Mouse (Mus musculus) cerebellum, adult 11 months (tissue): ENCODE results near the gene Wnt9a.
"Not testable (repeated sequence)": the region's sequence is repeated elsewhere in the genome, so short reads cannot be mapped to it uniquely, and the experiment has no call there.

Experiments
- DNase-seq: peaks from one replicate; pipeline ENCODE4 v3.0.0; 2022

Gene Wnt9a

DNA sequence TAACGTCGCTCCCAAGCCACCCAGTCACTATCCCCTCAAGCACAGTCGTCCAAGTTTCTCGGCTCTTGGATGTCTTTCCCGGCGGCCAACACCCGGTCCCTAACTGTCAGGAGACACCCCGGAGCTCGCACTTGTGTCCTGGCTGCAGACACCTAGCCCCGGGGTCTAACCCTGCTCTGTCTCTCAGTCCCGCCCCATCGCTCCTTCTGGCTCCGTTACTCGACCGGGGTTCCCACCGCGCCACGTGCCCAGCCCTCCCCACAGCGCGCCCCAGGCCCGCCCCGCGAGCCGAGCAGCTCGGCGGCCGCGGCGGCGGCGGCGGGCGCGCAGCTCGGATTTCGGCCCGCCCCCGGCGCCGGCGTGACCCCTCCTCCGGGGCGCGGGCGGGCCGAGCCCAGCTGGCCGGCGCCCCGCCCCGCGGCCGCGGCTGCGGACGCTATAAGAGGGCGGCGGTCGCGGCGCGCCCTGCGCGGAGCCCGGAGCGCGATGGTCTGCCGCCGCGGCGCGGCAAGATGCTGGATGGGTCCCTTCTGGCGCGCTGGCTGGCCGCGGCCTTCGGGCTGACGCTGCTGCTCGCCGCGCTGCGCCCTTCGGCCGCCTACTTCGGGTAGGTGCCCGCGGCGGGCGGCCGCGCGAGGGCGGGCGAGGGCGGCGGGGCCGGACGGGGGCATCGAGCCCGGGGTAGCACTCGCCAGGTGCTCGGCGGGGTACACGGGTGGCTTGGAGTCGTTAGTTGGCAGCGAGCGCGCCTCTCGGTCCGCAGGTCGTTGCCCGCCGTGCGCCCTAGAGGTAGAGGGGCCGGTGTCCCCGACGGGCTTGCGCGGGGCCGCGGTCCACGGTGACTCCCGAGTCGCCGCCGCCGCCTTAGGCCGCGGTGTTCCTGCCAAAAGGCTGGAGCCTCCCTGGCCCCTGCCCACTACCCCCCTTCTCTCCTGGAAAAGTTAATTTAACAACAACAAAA lies at the start of gene Wnt9a:
Gene Wnt9a (plus strand): TSS at position 468 of the 961 bp plus-strand sequence.
- no peak for DNase-seq

DNA sequence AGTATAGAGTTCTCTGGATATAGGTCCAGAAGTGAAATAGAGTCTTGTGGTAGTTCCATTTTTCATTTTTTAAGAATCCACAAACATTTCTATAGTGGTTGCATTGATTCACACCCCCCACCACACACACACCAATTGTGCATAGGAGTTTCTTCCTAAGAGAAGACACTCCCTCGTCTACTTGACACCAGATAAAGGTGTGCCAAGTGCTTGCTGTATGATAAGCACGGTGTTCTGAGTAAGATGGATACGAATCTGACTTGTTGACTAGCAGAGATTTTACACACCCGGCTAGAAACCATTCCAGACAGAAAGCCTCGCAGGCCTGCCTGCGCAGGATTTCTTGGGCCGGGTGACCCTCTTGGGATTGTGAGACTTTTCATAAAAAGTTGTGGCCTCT lies 47.1 kb upstream of the Wnt9a start:
- no peak for DNase-seq

DNA sequence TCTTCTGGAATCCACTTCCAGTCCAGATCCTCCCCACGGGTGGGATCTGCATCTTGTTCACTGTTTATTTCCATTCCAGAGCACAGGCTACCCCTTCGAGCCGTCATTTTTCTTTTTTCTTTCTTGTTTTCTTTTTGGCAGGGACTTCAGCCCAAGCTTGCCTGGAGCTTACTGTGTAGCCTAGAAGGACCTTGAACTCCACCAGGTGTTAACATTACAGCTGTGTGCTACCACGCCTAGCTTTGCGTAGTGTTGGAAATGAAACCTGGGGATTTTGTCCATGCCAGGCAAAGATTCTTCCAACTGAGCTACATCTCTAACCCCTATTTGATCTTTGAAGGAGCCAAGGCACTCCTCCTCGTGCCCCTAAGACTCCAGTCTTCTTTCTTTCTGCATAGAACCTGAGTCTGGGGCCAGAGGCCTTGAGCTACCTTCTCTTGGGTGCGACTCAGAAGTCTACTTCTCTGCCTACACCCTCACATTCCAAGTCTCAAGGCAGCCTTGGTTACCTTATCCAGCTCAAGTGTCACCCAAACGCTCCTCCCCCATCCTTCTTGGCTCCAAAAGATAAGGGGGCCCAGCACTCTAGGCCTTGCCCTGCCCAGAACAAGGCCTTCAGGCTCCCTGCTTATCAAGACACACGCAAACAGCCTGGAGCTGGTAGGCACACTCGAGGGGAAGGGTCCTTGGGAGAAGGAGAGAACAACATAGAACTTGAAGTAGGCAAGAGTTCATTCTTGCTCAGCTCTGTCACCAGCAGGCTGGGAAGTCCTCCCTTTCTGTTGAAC lies 45.8 kb upstream of the Wnt9a start:
- DNase-seq = no peak

DNA sequence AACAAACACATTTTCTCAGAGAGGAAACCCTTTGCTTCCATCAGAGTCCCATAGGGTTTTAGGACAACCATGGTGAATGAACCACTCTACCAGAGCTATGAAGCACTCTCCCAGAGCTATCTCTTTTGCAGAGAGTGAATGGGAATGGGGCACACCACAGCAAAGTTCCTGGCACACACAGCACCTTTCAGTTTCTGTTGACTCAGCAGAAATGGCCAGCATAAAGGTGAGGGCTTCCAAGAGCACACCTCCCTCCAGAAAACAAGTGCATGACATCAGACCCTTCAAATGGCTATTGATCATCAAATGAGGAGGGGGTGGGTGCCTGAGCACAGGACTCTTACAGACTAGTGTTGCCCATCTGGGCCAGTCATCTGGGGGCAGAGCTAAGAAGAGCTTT lies 44.4 kb upstream of the Wnt9a start:
- DNase-seq = no peak

DNA sequence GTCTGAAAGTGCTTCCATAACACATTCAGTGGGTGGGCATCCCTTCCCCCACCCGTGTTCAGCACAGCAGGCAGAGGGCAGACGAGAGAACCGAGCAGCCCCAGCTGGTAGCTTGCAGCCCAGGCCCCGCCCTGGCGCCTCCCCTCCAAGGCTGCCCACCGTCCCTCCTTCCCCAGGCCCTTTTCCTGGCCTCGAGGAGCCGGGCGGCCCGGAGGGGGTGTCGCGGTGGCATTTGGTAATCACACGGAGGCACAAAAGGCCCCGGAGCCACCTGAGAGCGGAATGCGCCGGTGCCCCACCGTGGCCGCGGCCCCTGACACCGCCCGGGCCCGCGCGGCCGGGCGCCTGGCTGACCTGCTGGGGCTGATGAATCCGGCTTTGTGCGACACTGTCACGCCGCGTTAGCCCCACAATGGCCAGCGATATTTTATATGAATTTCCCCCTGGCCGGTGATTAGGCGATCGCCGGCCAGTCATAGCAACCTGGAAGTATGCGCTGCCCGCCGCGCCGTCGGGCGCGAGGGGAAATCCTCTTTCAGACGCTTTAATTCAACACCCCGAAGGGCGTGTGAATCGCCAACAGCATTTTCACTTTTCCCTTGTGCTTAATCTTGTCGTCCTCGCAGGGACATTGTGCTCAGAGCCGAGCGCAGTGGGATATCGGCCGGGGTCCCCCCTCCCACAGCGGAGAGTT lies 42.7 kb upstream of the Wnt9a start:
- no peak for DNase-seq

DNA sequence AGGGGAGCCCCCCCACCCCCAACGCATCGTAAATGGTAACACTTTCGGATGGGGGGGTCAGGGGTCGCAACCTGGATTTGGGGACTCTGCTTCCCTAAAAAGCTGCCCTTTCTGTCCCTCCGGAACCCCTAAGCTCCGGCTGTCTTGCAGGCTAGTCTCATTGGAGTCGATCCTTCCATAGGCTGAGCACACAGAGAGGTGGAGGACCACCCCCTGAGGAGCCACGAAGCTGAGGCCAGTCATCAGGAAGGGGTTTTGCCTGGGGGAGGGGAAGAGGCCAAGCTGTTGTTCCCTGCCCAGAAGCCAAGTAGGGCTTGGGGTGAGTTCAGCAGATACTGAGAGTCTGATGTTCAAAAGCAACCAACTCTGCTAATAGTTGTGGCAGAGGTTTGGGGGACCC lies 42.1 kb upstream of the Wnt9a start:
- DNase-seq = no peak

DNA sequence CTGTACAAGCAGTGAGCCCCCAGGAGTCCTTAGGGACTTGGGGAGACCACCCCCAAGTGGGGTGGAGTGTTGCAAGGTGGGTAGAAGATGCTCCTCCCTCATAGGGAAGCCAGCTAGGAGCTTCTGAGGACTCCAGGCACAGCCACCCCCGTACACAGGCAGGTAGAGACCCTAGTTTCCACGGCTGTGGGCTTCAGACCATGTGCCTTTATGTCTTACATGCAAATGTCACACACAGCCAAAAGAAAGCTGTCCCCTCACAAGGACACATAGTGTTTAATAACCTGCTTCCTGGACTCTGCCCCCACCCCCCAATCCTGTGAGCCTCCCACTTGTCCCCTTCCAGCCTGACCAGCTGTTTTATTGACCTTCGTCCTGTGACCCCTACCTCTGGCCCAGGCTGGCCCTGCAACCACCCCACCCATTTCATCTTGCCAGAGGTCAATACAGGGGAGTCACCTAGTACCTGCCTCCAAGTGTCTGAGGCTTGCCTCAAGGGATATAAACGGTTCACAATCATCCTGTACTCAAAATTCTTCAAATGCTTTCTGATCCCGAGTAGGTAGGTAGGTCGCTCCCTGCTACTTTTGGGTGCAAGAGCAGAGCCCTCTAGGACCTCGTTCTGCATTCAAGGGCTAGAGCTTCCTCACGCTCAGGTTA lies 41.4 kb upstream of the Wnt9a start:
- no peak for DNase-seq

DNA sequence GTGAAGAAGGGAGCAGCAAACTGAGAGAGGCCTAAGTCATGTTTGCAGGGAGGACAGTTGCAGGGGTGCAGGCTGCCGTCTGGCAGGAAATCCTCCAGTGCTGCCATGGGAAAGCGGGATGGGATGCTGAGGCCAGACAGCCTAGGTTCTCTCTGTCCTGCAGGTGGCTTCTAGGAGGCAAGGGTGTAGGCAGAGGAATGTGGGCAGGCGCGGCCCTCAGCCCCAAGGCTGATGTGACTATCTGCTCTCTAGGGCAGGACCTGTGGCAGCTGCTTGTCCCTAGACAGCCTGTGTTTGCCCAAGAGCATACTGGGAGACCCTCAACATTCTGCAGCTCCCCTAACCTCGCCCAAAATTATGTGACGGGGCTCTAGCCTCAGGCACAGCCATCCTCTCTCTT lies 40.0 kb upstream of the Wnt9a start:
- no peak for DNase-seq

DNA sequence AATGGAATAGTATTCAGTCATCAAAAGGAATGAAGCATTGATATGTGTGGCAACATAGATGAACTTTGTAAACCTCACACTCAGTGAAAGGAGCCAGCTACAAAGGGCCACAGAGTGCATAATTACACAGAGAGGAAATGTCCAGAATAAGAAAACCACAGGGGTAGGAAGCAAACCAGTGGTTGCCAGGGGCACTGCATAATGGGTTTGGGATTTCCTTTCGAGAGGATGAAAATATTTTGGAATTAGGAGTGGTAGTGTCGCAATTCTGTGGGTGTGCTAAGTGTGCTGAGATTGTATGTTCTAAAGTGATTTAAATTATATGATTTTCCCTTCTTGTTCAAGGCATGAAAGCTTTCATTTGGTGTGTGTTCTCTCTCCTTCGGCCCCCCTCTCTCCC lies 32.5 kb upstream of the Wnt9a start:
- no peak for DNase-seq

DNA sequence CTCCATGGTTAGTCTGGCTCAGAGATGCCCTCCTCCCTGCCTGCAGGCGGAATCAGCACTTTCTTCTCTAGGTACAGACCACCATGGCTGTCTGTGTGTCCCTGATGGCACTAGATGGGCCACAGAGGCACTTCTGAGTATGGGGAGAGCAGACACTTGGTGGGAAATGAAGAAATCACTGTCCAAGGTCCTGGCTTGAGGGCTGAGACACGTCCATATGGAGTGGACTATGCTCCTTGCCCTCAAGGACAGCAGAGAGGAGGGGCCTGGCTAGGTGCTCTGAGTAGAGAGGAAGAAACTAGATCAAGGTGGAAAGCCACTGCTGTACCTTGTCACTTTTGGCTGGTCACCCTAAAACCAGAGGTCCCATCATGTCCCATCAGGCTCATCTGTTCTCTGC lies 29.9 kb upstream of the Wnt9a start:
- DNase-seq = no peak

DNA sequence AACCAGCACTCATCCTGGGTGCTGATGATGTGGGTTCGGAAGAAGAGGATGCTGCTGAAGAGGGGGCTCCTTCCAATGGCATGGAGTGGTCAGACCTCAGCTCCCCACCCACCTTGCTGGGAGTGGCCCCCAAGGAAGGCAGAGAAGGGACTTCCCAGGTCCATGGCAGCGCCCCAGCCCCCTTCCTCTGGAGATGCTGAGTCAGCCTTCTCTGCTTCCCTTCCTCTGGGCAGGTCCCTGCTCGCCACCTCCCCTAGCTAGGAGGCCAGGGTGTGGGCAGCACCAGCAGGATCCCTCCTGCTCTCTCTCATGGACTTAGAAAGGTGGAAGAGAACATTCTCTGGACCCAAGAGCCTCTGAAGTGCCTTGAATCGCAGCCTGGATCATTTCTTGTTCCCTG lies 28.7 kb upstream of the Wnt9a start:
- DNase-seq = no peak

DNA sequence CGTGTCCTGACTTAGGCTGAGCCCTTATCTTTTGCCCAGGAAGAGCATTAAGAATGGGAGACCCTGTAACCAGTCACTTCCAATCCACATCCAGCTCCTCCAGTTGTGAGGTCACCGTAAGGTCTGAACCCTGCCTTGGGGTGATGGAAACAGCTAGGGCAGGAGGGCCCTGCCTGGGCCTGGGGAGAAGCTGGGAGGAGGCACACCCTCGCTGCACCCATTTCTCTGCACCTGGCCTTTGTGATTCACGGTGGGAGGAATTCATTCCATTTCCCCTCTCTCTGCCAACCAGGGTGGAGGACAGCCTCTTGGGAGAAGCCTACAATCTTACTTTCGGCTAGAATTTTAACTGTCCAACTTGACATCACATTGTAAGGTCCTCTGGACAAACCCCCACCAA lies 24.6 kb upstream of the Wnt9a start:
- no peak for DNase-seq

DNA sequence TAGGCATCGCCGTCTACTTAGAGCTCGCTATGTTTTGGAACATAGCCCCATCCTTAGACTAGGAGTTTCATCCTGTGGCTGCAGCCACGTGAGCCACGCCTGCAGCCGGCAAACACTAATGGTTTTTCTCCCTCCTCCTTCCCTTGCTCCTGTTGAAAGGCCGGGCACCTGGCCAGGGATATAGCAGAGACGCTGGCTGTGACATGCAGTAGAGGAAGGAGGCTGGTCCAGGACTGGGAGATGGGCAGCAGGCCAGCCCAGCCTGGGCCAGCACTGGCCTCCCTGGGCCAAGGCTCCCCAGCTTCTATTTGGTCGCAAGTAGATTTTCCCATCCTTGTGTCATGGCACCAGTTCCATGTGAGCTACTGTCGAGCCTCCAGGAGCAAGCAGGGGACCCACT lies 23.8 kb upstream of the Wnt9a start:
- DNase-seq = peak; percentile 74

DNA sequence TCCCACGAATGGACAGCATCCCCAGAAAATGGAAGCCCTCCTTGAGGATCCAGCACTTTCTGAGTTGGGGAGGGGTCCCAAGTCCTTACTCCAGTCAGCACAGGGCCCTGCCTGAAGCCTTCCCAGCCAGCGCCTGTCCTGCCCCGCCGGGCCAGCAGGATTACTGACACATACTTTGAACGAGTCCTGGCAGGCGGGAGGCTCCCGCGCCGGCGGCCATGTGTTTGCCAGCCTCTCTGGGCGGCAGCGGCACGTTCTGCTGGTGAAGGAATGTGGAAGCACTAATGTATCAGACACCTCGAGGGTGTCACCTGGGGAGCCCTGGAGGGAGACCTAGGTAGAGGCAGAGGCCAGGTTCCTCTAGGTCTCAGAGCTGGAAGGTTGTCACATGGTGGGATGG lies 22.6 kb upstream of the Wnt9a start:
- no peak for DNase-seq

DNA sequence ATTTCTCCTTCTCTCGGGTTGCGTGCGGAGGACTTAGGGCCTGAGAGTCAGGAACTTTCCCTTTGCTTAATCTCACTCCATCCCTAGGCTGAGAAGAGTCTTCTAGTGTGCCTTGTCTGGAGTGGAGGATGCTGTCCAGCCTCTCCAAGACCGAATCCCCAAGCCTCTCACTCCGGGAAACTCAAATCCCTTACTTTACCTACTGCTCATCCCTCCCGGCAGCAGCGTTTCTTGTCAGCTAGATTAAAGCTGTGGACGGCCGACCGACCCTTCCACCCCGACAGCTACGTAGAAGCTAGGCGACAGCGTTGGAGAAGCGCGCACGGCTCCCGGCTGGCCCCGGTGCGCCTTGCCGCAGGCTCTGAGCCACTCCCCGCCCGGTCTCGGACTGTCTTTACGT lies 17.0 kb upstream of the Wnt9a start:
- no peak for DNase-seq

DNA sequence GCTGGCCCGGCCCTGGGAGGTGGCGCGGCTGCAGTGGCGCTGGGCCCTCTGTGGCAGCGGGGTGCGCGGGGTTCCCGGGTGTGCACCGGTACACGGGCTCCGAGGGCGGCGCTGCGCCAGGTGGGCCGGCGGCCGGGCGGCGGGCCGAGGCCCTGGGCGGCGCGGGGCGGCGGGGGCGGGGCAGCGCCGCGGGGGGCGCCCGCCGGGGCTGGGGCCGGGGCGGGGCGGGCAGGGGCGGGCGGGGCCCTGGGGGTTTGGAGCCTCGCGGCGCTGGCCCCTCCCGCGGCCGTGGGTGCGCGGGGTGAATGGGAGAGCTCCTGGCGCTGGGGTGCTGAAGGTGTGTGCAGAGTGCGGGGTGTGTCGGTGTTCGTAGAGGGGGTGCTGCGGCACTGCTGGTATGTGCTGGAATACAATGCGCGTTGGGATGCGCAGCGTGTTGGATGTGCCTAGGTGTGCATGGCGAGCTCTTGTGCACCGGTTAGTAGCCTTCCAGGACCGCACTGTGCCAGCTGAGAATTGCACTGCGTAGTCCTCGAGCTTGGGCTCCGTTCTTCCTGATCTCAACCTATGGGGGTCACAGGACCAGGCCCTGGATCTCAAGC lies 15.9 kb upstream of the Wnt9a start, which contains the start of gene Wnt3a:
Gene Wnt3a (minus strand): TSS at position 51 of the 602 bp plus-strand sequence.
- no peak for DNase-seq

DNA sequence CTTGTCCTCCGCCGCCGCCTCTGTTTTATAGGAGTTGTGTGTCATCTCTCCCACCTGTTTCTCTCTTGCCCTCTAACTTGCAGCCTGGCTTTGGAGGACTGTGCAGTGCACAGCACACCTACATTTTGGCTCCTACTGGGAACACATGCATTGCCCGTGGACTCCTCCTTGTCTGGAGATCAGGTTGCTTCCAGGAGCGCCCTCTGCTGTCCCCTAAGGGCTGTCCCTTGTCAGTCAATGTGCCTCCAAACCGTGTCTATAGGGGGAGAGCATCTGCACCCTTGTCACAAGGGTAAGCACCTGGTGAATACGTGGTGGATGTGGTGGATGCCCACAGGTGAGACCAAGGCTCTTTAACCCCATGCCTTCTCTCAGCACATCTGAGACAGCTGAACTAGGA lies 13.1 kb upstream of the Wnt9a start:
- peak; percentile 34 for DNase-seq

DNA sequence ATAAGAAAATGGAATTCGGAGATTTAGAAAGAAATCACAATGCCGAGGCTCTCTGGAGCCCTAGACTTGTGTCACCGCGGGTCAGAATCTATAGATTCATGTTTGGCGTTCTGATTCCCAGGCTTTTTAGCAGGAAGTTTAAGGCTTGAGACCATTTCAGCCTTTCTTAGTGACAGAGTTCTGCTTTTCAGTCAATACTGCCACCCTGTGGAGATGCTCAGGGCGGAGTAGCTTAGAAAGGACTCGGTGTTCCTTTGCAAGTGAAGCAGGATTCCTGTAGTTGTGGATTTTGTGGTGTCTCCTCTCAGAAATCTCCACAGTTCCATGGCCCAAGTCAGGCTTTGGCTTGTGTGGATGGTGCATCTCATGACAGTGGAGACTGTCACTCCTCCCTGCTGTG lies 8.8 kb upstream of the Wnt9a start:
- peak; percentile 24 for DNase-seq

DNA sequence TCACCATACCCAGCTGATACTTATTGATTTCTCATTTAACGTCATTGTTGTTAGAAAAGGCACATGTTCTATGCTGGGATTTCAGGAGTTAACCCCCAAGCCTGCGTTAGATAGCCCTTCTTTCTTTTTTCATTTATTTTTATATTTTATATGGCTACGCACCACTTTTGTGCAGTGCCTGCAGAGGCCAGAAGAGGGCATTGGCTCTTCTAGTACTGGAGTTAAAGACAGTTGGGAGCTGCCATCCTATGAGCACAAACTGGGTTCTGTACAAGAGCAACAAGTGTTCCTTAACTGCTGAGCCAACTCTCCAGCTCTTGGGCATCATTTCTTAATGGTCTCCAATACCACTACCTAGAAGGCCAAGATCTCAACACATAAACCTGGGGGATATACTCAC lies 6.5 kb upstream of the Wnt9a start:
- no peak for DNase-seq

DNA sequence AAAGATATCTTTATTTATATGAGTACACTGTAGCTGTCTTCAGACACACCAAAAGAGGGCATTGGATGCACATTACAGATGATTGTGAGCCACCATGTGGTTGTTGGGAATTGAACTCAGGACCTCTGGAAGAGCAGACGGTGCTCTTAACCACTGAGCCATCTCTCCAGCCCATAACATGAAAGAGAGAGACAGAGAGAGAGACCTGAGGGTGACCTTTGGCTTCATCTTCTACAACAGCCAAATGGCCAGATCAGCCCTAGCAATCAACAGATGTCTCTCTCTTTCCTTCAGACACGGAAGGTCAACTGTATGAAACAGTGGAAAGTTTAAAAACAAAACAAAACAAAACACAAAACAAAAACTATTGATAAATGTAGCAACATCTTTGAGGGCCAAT lies 5.7 kb upstream of the Wnt9a start:
- not testable (repeated sequence) for DNase-seq

DNA sequence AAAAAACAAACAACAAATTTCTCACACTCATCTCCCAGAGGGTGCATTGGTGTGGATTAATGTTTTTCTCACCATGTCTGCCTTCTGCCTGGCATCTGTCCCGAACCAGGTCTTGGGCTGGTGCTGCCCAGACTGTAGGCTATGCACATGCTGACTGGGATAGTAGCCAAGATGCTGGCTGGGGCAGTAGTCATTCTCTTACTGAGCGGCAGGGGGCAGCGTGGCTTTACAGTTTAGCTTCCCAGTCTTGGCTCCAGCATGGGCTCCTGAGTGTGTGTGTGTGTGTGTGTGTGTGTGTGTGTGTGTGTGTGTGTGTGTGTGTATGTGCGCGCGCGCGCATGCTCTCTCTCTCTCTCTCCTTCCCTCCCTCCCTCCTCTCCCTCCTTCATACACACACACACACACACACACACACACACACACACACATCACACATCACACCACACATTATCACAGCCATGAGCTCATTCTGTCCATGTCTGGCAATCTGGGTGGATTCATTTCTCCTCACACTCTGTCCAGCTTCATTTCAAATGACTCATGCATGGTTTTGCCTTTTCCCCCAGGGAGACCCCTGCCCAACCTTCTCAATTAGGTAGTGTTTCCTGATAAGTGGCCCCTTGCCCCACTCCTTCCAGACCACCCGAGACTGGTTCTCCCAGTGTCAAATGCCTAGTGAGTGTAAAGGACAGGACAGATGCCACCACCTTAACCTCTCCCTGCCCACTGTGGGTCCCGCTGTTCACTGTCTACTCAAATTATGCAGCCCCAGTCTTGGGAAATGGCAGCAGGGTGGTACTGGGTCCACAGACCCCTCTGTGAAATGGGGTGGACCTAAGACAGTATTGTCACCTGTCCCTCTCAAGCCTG lies 3.8 kb upstream of the Wnt9a start:
- DNase-seq = peak; percentile 81
